Mouse (Mus musculus): Measurements from ENCODE around the gene Sgo2a. TPM values are rescaled to one million over a fixed set of nuclear protein-coding genes. Genes with fewer than 3 reads are reported as not detected.

The Sgo2a gene
- total RNA-seq, 2 experiments from 2014 or later = 0.42 to 0.46 TPM

DNA sequence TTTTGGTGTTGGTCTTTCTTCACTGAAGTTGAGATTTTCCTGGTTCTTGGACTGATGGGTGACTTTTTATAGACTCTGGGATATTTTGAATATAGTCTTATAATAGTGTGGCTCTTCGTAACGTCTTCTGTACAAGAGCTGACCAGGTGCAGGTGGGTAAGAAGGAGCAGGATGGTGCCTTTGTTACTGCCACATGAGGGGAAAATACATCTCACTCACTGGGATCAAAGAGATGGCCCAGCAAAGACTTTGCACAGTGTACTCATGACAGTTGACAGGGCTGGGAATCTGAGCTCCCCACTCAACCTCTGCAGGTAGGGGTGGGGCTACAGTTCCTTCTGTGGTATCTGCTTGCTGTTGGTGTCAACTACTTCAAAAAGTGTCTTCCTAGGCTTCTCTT is 78.5 kb downstream of the Sgo2a start:
- intact Hi-C loops (cut with DNase I) = no loop called here
- DNase-seq = no peak

Other genes with a start within 250 kb of the Sgo2a start
- 1 to 10 TPM; 3.8 to 4.0 TPM for gene Spats2l, start 221.8 kb upstream of the Sgo2a start, total RNA-seq (2021)
- 1 to 10 TPM; 4.1 to 5.3 TPM for gene Kctd18, start 23.0 kb downstream of the Sgo2a start, total RNA-seq (2021)
- gene Aox1, start 34.0 kb downstream of the Sgo2a start, total RNA-seq (2021) = 1 to 10 TPM; 6.4 to 6.6 TPM
- gene Aox3, start 117.2 kb downstream of the Sgo2a start, total RNA-seq (2021) = under 1 TPM; 0.12 to 0.15 TPM
- gene Aox4, start 214.4 kb downstream of the Sgo2a start, total RNA-seq (2021) = under 1 TPM; 0.05 TPM

Data from gastrocnemius, postnatal 36 days (tissue).